Mouse (Mus musculus) megakaryocyte, embryonic 14.5 days (primary cell): ENCODE results near the gene Ccdc181.

ENCODE experiments used
- FLI1 ChIP-seq: IDR thresholded peaks from 2 replicates; pipeline ENCODE4 v1.6.1; 2012; ENCODE audit warnings: low read length, inconsistent platforms, mixed read lengths
- GATA1 ChIP-seq: IDR thresholded peaks from 3 replicates; pipeline ENCODE4 v1.6.1; 2012; ENCODE audit warnings: mixed read lengths, low read length, inconsistent platforms, borderline replicate concordance

DNA sequence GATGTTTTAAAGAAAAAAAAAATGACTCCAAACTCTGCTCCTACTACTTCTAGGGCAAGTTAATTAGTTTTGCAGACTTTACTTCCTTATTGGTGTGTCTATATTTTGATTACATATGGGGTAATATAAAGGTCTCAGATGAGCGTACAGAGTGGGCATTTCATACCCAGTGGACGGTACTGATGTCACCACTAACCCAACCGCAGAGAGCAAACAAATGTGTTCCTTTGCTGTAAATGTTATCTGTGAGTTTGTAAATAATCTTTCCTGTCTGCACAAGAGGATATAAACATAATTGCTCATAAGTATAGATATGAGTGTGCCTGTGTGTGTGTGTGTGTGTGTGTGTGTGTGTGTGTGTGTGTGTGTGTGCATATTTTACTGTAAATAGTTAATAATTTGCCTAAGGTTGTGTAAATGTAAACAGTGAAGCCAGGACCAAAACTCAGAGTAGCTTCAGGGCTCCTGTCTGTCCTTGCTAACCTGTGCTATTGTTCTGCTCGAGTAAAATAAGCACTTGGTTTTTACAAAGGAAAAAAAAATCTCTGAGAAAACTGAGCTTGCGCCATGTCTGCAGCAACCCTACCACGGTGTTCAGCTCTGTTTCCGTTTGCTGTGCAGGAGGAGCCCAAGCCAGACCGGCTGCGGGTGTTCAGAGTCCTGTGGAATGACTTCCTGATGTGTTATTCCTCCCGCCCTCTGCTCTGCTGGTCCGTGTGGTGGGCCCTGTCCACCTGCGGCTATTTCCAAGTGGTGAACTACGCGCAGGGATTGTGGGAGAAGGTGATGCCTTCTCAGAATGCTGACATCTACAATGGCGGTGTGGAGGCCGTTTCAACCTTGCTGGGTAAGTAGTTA is 15.0 kb upstream of the Ccdc181 start:
- TF ChIP-seq GATA1, result no peak
- no peak for TF ChIP-seq FLI1
